8 mouse cellular contexts compared by ENCODE assay signal in the genomic region with DNA sequence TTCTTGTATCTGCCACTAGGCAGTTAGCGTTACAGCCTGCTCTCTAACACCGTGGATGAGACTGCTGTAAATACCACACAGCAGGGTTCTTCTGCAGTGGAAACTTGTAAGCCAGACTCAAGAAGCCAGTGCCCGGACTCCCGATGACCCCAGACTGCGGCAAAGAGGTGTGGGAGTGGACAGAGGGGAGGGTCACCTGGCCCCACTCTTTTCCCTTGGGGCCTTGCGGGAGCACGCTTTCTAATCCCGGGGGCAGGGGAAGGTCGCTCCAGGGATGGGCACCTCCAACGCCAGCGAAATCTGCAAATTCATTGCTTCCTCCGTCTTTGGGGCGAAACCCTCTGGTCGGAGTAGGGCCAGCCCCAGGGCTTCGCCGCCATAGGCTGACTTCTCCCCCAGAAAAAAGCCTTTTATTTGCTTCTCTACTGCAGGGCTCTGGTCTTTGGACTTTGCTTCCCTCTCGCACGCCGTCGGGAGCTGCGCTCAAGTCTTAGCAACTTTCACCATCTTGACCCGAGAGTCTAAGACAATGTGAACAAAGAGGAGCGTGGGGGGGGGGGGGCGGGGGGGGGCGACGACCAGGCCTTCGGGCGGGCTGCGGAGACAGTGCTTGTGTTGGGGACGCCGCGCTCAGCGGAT. TPM values are rescaled to one million over a fixed set of nuclear protein-coding genes. Genes with fewer than 3 reads are reported as not detected.
A peak's percentile ranks its signal among the peaks of the same experiment; 100 is the strongest.
DNase-seq lines count a peak whose midpoint lies in the region; ATAC-seq lines count a peak whose summit lies in the region.

A gene (plus strand): TSS at position 67 of the 639 bp plus-strand sequence.

- ATAC-seq in forebrain, embryonic 14.5 days, result no peak
- peak; percentile 57 for ATAC-seq in intestine, embryonic 15.5 days
- ATAC-seq in limb, embryonic 13.5 days (ENCODE audit: low FRiP score, low read depth), result no peak
- peak; percentile 6; the same call in 1 of the 2 replicates for ATAC-seq in neural tube, embryonic 13.5 days (ENCODE audit: low read depth)

- no peak within 1 kb of the TSS for H3K27ac ChIP-seq in forebrain, embryonic 14.5 days (ENCODE audit: low read depth, low read length)
- H3K27ac ChIP-seq in intestine, embryonic 15.5 days, result peak within 1 kb of the TSS; percentile 90
- no peak within 1 kb of the TSS; the same call in 1 of the 2 replicates for H3K27ac ChIP-seq in limb, embryonic 13.5 days
- peak within 1 kb of the TSS; percentile 52 for H3K27ac ChIP-seq in neural tube, embryonic 13.5 days (replicated peaks)

- H3K27me3 ChIP-seq in forebrain, embryonic 14.5 days (replicated peaks; ENCODE audit: control insufficient read depth, insufficient read depth, low read length), result peaks cover 53% of the 10 kb centered on the region
- peaks cover 32% of the 10 kb centered on the region for H3K27me3 ChIP-seq in intestine, embryonic 15.5 days (replicated peaks)
- H3K27me3 ChIP-seq in limb, embryonic 13.5 days, result peaks cover 63% of the 10 kb centered on the region
- H3K27me3 ChIP-seq in neural tube, embryonic 13.5 days, result peaks cover 43% of the 10 kb centered on the region

- peak; percentile 2 to 6 for DNase-seq in lung, adult 18-20 months
- DNase-seq in lung, postnatal 25 days (ENCODE audit: low spot score), result no peak
- DNase-seq in adrenal gland, postnatal 4 days (ENCODE audit: low spot score in 2 of 2), result no peak
- DNase-seq in forebrain, embryonic 14.5 days (ENCODE audit: low spot score), result peak; percentile 53
- no peak for DNase-seq in spleen, adult 12 weeks (ENCODE audit: low spot score)

- peaks cover 6% of the 10 kb centered on the region; the same call in 1 of the 2 replicates for H3K4me1 ChIP-seq in forebrain, embryonic 14.5 days (ENCODE audit: control insufficient read depth, insufficient read depth, low read length)
- peaks cover 17% of the 10 kb centered on the region for H3K4me1 ChIP-seq in intestine, embryonic 15.5 days (replicated peaks)
- peaks cover 45% of the 10 kb centered on the region for H3K4me1 ChIP-seq in limb, embryonic 13.5 days
- H3K4me1 ChIP-seq in neural tube, embryonic 13.5 days (replicated peaks), result peaks cover 51% of the 10 kb centered on the region

- no peaks in the 10 kb centered on the region for H3K36me3 ChIP-seq in forebrain, embryonic 14.5 days (ENCODE audit: control insufficient read depth, insufficient read depth, low read length)
- H3K36me3 ChIP-seq in intestine, embryonic 15.5 days, result no peaks in the 10 kb centered on the region
- H3K36me3 ChIP-seq in limb, embryonic 13.5 days, result no peaks in the 10 kb centered on the region
- no peaks in the 10 kb centered on the region for H3K36me3 ChIP-seq in neural tube, embryonic 13.5 days

- no peaks in the 10 kb centered on the region for H3K9me3 ChIP-seq in forebrain, embryonic 14.5 days (replicated peaks; ENCODE audit: control insufficient read depth, low read length)
- H3K9me3 ChIP-seq in intestine, embryonic 15.5 days, result no peaks in the 10 kb centered on the region
- no peaks in the 10 kb centered on the region for H3K9me3 ChIP-seq in limb, embryonic 13.5 days
- H3K9me3 ChIP-seq in neural tube, embryonic 13.5 days, result no peaks in the 10 kb centered on the region

- under 1% methylated on average over 32 of the region's 33 CpGs for WGBS in forebrain, embryonic 14.5 days
- under 1% methylated on average over 32 of the region's 33 CpGs for WGBS in intestine, embryonic 15.5 days
- WGBS in limb, embryonic 13.5 days, result 0% methylated on average over 23 of the region's 33 CpGs
- under 1% methylated on average over 31 of the region's 33 CpGs for WGBS in neural tube, embryonic 13.5 days

- H3K4me2 ChIP-seq in forebrain, embryonic 14.5 days (ENCODE audit: low read length), result peak within 1 kb of the TSS; percentile 95
- peak within 1 kb of the TSS; percentile 92 for H3K4me2 ChIP-seq in intestine, embryonic 15.5 days (replicated peaks)
- H3K4me2 ChIP-seq in limb, embryonic 13.5 days (replicated peaks), result peak within 1 kb of the TSS; percentile 97
- H3K4me2 ChIP-seq in neural tube, embryonic 13.5 days, result peak within 1 kb of the TSS; percentile 96

- peak within 1 kb of the TSS; percentile 56 for H3K4me3 ChIP-seq in forebrain, embryonic 14.5 days (ENCODE audit: low read depth, low read length)
- H3K4me3 ChIP-seq in intestine, embryonic 15.5 days (replicated peaks), result peak within 1 kb of the TSS; percentile 59
- peak within 1 kb of the TSS; percentile 62 for H3K4me3 ChIP-seq in limb, embryonic 13.5 days
- H3K4me3 ChIP-seq in neural tube, embryonic 13.5 days, result peak within 1 kb of the TSS; percentile 69

- H3K9ac ChIP-seq in forebrain, embryonic 14.5 days (ENCODE audit: low read length), result peak within 1 kb of the TSS; percentile 64
- H3K9ac ChIP-seq in intestine, embryonic 15.5 days, result peak within 1 kb of the TSS; percentile 74
- peak within 1 kb of the TSS; percentile 72 for H3K9ac ChIP-seq in limb, embryonic 13.5 days
- H3K9ac ChIP-seq in neural tube, embryonic 13.5 days, result peak within 1 kb of the TSS; percentile 82

RNA-seq across cellular contexts. Expression of the gene that starts here (rescaled TPM):
- 10 to 100 TPM; 24.8 to 25.3 TPM for total RNA-seq in adrenal gland, postnatal 4 days (2021)
- 6.5 and 9.8 TPM in 2 replicates for polyA plus RNA-seq in forebrain, embryonic 14.5 days (2014; fragmentation: Nextera tagmentation; extraction: Ambion mirVana)
- 17.1 and 19.3 TPM in 2 replicates for polyA plus RNA-seq in intestine, embryonic 15.5 days (2015; fragmentation: Nextera tagmentation; extraction: Ambion mirVana)
- 14.1 TPM in 2 replicates for polyA plus RNA-seq in limb, embryonic 13.5 days (2015; fragmentation: Nextera tagmentation; extraction: Ambion mirVana)
- polyA plus RNA-seq in neural tube, embryonic 13.5 days (2015; fragmentation: Nextera tagmentation; extraction: Ambion mirVana), result 13.0 and 17.5 TPM in 2 replicates

Comparison
In these comparisons a context has a peak if more than half of its experiments do, and no peak if none do; other contexts are left out.
1. DNase-seq: peak in lung, adult 18-20 months (2 of 2) and forebrain, embryonic 14.5 days (single experiment); none in lung, postnatal 25 days (single experiment), adrenal gland, postnatal 4 days (0 of 2) and spleen, adult 12 weeks (single experiment).
2. ATAC-seq: peak in intestine, embryonic 15.5 days (single experiment) and neural tube, embryonic 13.5 days (single experiment); none in forebrain, embryonic 14.5 days (single experiment) and limb, embryonic 13.5 days (single experiment).
3. H3K27ac ChIP-seq: peak in intestine, embryonic 15.5 days (single experiment) and neural tube, embryonic 13.5 days (single experiment); none in forebrain, embryonic 14.5 days (single experiment) and limb, embryonic 13.5 days (single experiment).
4. Peak in every context shown above with its lines, with median percentiles within 50 percentile points of each other: H3K4me2 ChIP-seq, H3K4me3 ChIP-seq and H3K9ac ChIP-seq.